Mouse (Mus musculus): ENCODE results near the gene Adgre5. TPM values are rescaled to one million over a fixed set of nuclear protein-coding genes. Genes with fewer than 3 reads are reported as not detected.

The Adgre5 gene
- total RNA-seq, 2 experiments from 2014 or later, result 82.7 to 83.4 TPM

DNA sequence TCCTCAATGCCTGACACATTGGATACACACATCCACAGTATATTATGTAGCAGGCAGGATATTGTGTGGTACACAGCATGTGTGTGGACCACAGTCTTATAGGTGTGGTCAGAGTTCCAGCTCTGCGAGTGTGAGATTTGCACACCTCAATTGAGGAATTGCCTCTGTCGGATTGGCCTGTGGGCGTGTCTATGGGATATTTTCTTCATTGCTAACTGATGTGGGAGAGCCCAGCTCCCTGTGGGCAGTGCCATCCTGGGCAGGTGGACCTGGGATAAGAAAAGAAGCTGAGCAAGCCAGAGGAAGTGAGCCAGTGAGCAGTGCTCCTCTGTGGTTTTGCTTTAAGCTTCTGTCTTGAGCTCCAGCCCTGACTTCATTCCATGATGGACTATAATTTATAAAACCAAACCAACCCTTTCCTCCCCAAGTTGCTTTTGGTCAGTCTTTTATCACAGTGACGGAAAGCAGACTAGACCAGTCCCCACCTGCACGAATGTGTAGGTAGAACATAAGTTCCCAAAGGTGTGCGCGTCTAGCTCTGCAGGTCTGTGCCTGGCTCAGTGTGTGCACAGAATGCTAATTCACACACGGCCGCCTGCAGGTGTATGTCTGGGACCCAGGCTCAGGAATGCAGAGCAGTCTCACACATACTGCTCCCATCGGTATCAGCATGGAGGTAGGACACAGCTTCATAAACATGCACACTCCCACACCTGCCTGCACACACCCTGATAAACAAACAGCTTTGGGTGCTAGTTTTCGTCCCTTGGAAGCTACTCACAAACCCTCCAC is 46.6 kb downstream of the Adgre5 start:
- no peak for DNase-seq (ENCODE audit: low spot score in 2 of 2)

DNA sequence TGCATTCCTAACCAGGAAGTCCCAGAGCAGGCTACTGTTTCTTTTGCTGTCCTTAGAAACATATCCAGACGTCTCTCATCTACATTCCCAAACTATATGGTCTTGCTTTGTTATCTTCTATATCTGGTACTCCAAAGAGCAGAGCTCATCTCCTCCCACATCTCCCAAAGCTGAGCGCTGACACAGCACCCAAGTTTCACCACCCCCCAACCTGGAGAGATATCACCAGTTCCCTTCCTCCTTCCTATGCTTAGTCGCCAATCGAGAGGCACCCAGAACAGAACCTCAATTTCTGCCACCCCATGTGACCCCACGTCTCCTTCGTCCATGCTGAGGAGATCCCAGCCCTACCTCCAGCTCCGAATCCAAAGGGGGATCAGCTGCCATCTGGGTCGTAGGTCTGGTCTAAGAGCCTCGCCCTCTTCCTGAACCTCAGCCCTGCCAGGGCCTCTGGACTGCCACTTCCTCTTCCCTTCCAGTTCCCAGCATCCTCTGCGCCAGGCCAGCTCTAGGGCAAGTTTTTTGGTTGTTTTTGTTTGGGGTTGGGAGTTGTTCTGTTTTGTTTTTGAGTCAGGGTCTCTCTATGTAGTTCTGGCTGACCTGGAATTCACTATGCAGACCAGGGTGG is 47.4 kb downstream of the Adgre5 start:
- no peak for DNase-seq (ENCODE audit: low spot score in 2 of 2)

DNA sequence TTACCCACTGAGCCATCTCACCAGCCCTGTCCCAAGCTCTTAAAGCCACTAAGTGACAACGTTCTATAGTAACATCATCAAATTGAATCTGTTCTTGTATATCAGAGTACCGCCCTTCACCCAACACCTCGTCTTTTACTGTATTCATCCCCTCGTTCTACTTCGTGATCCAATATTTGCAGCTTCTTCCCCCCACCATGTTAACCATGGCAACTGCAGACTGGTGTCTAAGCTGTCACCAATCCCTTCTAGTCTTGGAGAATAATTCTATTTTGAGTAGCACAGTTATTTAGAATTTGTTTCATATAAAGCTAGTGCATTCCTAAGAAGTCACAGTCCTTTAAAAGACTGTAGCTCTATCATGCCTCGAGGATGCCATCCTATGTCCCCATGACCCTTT is 51.9 kb downstream of the Adgre5 start:
- DNase-seq (ENCODE audit: low spot score in 2 of 2), result no peak

DNA sequence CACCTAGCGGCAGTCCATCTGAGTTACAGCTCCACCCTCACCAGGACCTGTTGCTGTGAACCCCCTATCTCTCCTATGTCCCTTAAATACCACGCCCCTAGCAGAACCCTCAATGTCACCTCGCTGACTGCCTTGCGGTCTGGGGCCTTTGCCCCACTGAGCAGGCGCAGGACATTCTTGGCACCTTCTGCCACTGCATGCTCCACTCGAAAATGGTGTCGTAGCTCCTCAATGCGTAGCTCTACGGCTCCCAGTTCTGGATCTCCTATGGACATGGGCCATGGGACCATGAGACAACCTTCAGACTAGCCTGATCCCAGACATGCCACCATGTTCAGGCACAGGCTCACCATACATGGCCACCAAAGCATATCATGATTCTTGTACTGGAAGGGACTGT is 56.6 kb downstream of the Adgre5 start:
- DNase-seq (ENCODE audit: low spot score in 2 of 2), result no peak

DNA sequence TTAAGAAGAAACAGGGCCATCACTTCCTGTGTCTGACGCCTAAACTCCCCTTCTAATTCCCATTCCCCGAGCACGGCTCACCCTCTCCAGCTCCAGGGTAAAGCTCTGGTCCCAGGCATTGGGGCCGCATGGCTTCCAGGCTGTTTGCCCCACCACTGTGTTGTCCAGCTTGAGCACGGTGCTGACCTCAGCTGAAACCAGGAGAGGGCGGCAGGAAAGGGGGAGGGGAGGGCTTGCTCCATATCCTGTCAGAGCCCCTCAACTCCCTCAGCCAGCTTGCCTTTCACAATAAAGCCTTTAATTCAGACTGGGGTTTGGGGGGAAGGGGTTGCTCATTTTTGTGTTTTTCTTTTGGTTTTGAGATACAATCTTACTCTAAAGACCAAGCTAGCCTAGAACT is 60.0 kb downstream of the Adgre5 start:
- DNase-seq (ENCODE audit: low spot score in 2 of 2), result no peak

DNA sequence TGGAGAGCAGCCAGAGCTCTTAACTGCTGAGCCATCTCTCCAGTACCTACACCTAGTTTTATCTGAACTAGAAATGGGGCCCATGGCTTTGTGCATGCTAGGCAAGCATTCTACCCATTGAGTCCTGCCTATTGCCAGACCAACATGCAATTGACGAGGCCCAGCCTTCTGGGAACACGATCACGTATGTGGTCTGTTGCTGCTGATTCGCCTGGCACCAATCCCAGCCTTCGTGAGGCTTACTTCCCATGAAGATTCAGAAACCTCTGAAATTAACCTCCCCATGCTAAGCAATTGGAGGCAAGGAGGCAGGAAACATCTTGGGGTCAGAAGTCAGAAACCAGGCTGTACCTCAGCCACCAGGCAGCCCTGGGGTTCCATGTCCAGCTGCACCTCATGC is 60.5 kb downstream of the Adgre5 start:
- no peak for DNase-seq (ENCODE audit: low spot score in 2 of 2)

DNA sequence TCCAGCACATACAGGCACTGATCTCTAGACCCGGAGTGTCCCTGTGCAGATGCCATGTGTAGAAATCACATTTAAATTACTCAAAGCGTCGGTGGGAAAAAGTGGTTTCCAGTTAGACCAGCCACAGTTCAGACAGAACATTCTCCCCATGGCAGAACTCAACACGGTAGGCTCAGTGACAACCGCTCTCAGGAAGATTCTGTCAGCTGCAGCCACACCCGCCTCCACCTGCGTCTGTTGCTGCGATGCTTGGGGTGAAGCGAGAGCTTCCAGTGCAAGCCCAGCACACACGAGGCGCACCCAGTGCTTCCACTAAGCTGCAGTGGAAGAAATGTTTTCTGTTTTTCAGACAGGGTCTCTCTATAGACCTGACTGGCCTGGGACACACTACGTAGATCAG is 61.3 kb downstream of the Adgre5 start:
- no peak for DNase-seq (ENCODE audit: low spot score in 2 of 2)

DNA sequence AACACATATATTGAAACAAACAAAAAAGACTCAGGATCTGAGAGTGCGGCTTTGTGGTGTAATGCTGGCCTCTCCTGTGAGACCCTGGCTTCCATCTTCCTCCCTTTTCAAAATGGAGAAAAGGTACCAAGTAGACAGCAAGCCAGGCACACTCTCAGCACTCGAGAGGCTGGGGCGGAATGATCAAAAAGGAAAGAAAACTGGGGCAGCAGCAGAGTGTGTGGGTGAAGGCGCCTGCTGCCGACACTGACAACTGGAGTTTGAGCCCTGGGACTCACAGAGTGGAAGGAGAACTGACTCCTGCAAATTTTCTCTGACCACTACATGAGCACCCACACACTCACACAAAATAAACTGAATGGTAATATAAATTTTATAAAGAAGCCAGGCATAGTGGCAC is 66.6 kb downstream of the Adgre5 start:
- DNase-seq (ENCODE audit: low spot score in 2 of 2), result no peak

Small RNA genes lying within 50 kb of the gene (microRNA-seq; reads per million reads assigned to microRNA genes)
- gene Mir1668, result 0.85 reads per million

Other genes starting within 250 kb of the Adgre5 start
- gene Olfr370, start 205.5 kb downstream of the Adgre5 start, total RNA-seq (2021), result not detected
- gene Ndufb7, start 174.7 kb downstream of the Adgre5 start, total RNA-seq (2021), result 100 to 1,000 TPM; 366 to 378 TPM
- 100 to 1,000 TPM; 276 to 303 TPM for gene Tecr, start 133.4 kb downstream of the Adgre5 start, total RNA-seq (2021)
- gene Dnajb1, start 133.1 kb downstream of the Adgre5 start, total RNA-seq (2021), result 10 to 100 TPM; 17.7 to 20.6 TPM
- 10 to 100 TPM; 42.5 to 51.7 TPM for gene Gipc1, start 88.6 kb downstream of the Adgre5 start, total RNA-seq (2021)
- gene Ptger1, start 74.6 kb downstream of the Adgre5 start, total RNA-seq (2021), result under 1 TPM; 0.49 to 0.98 TPM
- gene Pkn1, start 42.1 kb downstream of the Adgre5 start, total RNA-seq (2021), result 10 to 100 TPM; 56.6 to 60.0 TPM
- gene Ddx39, start 26.1 kb downstream of the Adgre5 start, total RNA-seq (2021), result 10 to 100 TPM; 26.1 to 27.5 TPM
- gene Adgrl1, start 158.8 kb upstream of the Adgre5 start, total RNA-seq (2021), result 10 to 100 TPM; 33.6 to 37.6 TPM
- gene Gm10644, start 213.9 kb upstream of the Adgre5 start, total RNA-seq (2021), result under 1 TPM; 0.22 to 0.23 TPM
- 10 to 100 TPM; 14.9 to 17.2 TPM for gene Asf1b, start 214.2 kb upstream of the Adgre5 start, total RNA-seq (2021)
- 100 to 1,000 TPM; 837 to 892 TPM for gene Prkaca, start 231.7 kb upstream of the Adgre5 start, total RNA-seq (2021)

All from gastrocnemius, postnatal 4 days (tissue).